Mouse (Mus musculus) cerebellum, postnatal 10 days (tissue): ENCODE data around the gene Rasl11a.
"Not testable (repeated sequence)": the region's sequence is repeated elsewhere in the genome, so short reads cannot be mapped to it uniquely, and the experiment has no call there.

ENCODE experiments used
- DNase-seq, 2 experiments: peaks; one replicate each; pipeline ENCODE4 v3.0.0; 2021; ENCODE audit warnings: mixed read lengths in 2 of 2

The Rasl11a gene

DNA sequence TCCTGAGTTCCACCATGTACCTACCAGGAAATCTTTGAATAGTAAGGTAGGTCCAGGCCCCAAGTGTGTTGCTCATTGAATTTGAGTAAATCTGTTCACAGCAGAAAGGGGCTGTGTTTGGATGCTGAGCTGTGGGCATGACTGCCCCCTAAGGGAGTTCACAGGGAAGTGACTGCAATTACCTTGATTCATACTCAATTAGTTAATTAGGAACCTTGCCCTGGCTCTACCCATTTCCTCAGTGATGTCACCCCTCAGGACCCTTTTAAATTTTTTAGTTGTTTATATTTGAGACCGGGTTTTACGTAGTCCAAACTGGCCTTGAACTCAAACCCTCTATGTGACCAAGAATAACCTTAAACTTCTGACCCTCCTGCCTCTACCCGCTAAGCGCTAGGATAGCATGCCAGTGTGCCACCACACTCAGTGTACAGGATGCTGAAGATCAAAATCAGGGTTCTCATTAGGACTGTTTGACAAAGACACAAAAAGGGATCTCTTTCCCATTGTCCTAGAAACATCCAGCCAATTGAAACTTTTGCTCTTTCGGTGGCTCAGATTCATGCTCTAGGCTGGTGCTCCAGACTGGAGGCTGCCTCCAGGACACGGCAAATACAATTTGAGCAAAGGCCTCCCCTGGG is 450 bp upstream of the Rasl11a start:
- DNase-seq = peak in 1 of 2 experiments; percentile 38

DNA sequence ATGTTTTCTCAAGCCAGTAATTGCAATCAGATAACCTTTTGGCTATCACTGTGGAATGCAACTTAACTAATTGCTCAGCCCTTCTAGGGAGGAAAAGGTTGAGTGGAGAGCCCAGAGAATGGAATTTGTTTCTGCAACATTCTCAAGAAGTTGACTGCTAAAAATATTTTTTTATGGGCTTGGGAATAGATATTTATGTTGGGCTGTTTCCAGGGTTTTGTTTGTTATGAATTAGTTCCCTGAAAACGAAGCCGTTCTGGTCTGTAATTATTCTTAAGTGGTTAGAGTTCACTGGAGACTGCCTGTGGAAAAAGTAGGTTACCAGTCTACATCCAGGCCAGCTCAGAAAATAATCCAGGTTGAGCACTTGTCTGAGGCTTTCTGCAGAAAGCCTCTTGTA is 1.6 kb downstream of the Rasl11a start:
- DNase-seq = no peak

DNA sequence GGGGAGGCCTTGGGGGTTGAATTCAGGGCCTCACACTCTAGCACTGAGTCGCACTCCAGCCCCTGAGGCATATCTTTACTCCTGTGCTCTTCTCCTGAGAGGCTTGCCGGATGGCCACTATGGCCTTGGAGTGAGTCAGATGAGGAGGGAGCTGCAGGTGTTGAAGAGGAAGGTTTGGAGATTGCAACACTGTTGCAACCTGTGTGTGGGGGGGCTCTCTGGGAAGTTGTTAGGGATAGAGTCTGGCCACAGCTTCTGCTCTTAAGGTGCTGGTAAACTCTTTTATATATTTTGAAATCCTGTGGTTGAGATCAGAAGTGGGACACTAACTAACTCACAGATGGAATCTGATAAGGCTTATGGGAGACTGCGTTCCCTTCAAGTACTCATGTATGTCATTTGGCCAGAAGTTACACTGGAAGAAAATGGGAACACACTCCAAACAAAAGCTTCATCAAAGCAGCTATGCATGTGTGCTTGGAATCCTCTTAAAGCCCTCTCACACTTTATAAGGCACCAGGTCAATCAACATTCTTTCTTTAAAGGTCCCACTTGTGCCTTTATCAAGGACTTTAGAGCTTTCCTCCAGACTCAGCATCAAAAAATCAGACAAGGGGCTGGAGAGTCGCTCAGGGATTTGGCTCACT is 4.2 kb downstream of the Rasl11a start:
- no peak for DNase-seq

DNA sequence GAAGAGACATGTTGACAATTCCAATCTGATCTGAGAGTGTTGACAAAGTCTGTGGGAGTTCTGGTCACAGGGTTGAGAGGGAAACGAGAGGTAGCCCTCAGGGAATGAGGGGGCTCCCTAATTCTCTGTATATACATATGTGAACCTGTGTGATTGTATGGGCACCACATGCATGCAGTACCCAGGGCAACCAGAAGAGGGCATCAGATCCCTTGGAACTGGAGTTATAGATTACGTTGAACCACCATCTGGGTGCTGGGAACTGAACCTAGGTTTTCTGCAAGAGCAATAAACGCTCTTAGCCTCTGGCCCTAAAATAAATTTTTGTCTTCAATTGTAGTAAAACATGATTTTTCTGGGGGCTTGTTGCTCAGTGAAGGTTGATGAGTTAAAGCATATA is 11.2 kb downstream of the Rasl11a start:
- no peak for DNase-seq

DNA sequence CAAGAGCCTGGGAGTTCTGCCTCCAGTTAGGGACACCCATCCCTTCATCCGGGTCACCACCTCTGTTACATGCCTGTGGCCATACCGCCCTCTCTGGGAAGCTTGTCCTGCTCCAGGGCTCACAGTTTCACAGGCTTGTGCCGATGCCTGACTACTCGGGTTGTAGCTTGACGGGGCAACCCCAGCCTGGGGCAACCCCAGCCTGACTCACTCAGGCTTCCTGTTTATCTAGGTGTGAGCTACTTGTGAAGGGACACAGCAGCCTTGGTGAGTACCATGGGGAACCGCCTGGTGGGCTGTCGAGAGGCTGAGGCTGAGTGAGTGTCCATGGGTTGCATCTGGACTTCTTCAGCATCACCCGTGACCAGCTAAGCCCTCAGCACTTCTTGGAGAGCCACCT is 12.7 kb downstream of the Rasl11a start:
- DNase-seq = no peak

DNA sequence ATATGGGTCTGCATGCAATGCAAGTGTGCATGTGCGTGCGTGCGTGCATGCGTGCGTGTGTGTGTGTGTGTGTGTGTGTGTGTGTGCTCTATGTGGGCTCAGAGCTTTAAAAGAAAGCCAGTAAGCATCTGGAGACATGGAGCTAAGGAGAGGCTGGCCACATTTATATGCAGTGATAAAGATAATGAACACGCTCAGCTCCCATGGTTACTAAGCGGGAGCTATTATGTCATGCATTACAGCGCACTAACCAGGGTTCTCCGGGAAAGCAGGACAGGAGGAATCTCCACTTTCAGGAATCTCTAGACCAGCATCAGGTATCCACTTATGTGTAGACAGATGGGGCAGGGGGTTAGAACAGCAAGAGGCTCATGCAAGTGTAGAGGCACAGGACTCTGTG is 13.9 kb downstream of the Rasl11a start:
- DNase-seq = no peak

DNA sequence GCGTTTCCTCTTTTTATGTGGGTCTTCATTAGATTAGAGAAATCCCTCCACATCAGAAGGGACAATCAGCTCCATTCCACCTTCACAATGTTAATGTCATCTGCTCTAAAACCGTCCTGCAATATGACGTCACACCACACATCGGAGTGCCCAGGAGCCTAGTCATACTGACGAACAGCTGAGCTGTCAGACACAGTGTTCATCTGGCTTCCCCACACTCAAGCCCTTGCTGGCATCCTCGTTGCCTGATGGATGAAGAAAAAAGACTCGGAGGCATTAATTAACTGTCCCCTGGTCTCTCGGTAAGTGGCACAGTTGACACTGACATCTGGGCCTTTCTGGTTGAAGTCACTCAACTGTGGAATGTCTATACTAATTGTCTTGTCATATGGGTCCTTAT is 14.4 kb downstream of the Rasl11a start:
- no peak for DNase-seq

DNA sequence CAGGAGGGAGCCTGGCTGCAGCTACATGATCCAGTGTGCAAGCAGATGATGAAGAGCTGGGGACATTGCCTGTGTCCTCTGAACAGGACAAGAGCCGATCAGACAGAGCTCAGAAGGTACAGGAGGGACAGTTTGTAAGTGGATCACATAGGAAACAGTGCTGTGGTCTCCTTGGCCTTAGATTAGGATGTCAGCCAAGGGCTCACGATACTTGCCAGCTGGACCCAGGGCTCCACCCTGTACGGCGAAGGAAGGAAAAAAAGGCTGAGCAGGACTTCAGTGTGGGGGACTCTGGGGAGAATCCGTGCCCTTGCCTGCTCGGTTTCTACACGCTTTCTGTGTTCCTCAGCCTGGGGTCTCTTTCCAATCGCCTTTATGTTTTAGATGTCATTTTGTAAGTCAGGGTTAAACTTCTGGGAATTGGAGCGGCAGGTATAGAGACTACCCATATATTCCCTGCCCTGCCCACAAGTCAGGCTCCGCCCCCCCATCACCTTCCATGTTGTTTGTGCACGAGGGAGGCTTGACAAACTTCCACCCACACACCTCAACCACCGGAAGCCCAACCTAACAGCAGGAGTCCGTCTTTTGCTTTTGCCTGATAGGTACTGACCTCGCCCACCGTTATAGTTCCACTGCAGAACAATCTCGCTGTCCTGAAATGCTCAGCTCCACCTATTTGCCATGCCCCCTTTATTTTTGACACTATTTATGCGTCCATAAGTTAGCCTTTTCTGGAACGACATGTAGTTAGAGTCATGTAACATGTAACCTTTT is 15.5 kb downstream of the Rasl11a start:
- DNase-seq = peak; percentile 56

DNA sequence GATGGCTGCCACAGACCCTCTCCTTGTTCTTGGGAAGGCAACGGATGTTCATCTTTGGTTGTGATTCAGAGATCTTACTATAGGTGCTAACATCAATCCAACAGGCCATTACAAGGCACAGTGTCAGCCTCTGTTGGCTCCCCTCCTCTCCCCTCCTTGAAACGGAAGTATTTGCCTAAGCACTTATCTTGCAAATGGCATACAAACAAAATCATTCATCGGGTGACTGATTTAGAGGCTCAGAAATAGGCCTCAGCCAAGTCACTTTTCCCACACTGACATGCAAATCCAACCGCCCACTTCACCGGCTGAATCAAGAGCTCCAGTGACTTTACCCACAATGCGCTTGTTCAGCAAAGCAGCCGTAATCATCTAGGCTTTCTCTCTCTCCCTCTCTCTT is 16.7 kb downstream of the Rasl11a start:
- DNase-seq = no peak

DNA sequence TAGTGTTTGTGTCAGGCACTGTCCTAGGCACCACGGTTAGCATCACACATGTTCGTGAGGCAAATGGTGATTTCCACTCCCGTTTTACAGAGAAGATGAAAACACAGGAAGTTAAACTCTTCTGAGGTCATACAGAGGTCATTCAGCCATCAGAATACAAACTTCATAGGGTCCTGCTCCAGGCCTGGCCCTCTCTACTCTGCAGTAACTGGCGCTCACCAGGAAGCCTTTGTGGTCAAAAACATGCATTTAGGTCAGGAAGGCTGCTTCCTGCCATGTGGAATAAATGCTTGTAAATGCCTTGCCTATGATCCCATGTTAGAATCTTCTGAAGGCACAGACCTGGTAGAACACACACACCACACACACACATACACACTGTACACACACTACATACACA is 20.6 kb downstream of the Rasl11a start:
- DNase-seq = no peak

DNA sequence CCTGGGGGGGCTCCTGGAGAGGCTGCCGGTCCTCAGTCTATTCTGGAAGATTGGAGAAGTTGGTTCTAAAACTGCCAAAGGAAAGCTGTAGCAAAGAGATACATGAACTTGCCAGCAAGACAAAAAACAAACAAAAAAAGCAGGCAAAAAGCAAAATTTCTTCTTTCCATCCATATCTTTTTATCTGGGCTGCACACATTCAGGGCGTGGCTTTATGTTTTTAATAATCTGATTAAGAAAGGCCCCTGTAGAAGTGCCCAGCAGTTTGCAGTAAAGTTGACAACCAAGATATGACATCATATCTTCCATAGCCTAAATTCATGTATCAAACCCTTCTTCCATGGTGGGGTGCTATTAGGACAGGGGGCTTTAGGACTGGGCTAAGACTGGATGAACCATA is 21.4 kb downstream of the Rasl11a start:
- no peak for DNase-seq

DNA sequence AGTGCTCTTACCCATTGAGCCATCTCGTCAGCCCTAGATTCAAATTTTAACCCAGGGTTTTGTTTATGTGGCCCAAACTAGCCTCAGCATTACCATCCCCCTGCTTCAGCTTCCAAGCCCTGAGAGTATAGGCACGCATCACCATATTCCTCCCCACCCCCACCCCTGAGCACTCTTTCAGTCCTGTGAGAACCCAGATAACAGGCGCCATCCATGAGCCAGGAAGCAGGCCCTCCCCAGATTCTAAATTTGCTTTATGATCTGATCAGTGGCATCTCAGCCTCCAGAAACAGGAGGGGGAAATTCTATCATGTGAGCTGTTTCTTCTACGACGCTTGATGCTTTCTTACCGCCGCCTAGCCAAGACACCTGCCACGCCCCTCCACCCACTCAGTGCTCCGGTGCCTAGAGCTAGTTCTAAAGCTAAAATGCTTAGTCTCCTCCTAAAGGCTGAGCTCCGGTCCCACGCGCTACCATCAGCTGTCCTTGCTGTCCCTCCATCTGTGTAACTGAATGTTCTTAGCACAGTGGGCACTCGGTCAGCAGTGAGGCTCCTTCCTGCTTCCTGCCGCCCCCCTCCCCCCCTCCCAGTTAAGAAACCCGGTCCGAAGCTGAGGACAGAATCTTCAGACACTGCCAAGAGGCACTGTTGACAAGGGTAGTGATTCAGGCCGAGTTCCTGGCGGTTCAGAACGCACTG is 22.5 kb downstream of the Rasl11a start:
- peak; percentile 64 to 68 for DNase-seq

DNA sequence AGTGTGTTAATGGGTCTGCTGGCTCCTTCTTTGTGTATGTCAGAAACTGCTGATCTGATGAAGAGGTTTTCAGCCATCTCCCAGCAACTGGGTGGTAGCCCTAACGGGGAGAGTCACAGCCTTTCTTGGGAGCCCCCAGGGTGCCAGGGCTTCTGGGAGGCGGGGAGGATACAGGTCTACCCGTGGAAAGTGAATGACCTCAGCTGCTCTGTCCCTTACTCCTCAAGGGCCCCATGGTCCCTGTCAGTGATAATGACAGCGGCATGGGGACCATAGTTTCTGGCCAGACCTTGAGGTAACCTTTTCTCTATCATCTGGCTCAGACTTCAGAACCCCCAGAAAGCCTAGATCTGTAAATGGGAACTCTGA is 23.1 kb downstream of the Rasl11a start:
- DNase-seq = no peak

DNA sequence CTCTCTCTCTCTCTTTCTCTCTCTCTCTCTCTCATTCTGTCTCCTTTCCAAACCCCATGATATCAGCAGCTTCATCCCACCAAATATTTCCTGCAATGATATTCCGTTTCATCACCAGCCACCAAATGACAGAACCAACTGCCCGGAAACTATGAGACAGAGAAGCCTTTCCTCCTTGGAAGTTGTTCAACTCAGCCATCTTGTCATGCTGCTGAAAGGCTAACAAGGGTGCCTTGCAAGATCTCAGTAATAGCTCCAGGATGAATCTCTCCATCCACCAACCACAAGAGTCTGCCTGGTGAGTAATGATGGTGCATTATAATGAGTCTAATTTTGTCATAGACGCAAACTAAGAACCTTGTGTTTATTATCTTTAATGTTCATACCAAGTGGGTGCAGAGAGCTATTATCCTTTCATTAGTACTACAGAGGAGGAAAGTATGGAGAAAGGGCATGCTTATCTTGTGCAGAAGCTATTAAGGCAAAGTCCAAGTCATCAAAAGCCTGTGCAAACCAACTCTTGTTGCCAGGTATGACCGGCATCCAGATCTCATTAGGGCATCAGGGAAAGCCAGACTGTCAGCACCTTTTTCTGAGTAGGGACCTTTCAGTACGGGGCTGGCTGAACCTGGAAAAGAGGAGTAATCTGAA is 28.2 kb downstream of the Rasl11a start:
- DNase-seq = no peak

DNA sequence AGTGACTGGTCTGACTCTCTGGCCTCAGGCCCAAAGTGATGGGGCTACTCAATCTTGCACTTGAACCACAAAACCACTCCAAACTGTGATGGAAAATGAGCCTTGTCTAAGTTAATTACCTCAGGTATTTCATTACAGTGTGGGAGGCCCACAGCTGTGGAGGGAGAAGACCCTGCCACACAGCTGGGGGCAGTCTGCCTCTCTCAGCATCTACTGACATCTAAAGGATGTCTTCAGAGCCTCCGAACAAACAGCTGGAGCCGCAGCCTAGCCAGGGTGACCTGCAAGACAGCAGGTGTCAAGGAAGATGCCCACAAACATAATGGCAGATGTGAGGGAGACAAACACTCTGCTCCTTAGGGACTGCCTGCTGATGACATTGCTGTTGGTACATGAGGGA is 31.2 kb downstream of the Rasl11a start:
- no peak for DNase-seq

DNA sequence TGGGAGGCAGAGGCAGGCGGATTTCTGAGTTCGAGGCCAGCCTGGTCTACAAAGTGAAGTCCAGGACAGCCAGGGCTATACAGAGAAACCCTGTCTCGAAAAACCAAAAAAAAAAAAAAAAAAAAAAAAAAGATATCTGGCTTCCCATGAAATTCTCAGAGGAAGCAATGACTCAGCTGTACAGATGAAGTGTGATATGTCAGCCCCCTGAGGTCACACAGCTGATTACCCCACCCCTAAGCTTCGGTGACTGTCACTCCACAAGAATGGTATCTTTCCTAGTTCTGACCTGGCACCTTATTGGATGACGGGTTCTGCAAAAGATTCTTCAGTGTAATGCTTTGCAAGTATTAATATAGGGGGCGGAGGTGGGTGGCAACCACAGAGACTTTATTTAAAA is 33.0 kb downstream of the Rasl11a start:
- not testable (repeated sequence) for DNase-seq

DNA sequence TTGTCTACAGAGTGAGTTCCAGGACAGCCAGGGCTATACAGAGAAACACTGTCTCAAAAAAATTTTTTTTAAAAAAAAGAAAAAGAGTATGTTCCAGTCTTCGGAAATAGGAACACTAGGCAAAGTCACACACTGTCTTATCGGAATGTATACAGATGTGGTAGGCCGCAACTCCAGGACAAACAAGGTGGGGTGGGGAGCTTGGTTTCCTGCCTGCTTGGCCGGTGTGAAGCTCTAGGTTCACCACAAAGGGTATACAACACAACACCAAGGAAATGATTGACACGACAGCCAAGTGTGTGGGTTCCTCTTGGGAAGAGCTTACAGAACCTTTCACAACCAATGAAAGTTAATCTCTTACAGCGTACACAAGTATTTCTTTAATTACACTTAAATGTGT is 37.4 kb downstream of the Rasl11a start:
- DNase-seq = no peak

DNA sequence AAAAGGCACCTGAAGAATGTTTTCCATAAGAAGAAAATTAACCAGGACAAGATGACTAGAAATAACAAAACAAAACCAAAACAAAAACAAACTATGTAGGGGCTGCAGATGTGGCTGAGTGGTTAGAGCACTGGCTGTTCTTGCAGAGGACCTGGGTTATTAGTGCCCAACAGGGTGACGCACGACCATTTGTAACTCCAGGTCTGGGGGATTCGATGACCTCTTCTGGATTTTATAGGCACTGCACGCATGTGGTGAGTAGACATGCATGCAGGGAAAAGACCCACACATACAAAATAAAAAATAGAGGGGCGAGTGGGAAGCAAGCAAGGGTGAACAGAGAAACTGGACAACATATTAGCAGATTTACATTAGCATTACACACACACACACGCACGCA is 38.2 kb downstream of the Rasl11a start:
- DNase-seq = no peak

DNA sequence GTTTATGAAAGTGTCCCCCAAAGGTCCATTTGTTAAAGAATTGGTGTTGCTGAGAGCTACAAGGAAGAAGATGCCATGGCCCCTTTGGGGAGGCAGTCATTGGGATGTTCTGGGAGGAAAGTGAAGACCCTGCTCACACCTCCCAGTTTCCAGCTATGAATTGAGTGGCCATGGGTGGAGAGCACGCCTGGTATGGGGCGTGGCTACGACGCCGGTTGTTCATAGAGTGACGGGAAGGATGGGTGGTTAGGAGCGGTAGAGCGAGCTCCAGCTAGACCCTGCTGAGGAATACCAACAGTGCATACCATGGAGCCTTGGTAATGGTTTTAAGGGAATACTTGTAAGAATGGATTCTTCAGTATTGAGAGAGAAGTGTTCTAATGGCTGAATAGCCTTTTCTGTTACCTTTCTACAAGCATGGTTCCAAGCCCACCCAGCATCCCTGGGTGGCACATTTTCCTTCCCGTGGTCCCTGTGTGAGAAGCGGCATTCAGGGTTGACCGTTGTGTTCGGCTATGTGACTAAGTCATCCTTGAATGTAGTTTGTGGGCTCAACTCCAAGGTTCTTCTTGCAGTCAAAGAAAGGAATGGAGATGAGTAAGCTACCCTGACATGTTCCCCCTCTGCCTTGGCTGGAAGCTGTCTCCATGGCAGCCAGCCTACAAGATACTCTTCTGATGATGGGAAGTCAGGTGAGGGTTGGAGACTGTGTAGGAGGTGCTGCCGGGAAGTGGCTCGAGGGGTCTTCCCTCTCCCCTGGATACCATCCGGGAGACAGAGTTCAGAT is 38.8 kb downstream of the Rasl11a start:
- DNase-seq = no peak

DNA sequence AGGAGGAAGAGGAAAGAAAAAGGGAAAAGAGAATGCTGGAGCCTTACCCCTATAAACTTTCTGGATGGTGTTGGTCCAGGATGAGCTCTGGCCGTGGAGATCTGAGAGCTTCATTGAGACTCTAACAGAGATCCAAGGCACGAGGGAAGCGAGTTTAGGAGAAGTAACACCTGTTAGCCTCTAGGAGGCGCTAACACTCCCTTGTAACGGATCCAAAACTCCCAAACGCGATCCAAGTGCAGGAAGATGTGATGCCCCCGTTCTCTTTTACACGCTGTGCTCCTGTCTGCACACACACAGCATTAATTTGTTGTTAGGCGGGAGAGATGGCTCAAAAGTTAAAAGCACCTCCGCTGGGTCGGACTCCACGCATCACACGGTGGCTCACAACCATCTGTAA is 46.3 kb downstream of the Rasl11a start:
- peak; percentile 41 to 66 for DNase-seq

DNA sequence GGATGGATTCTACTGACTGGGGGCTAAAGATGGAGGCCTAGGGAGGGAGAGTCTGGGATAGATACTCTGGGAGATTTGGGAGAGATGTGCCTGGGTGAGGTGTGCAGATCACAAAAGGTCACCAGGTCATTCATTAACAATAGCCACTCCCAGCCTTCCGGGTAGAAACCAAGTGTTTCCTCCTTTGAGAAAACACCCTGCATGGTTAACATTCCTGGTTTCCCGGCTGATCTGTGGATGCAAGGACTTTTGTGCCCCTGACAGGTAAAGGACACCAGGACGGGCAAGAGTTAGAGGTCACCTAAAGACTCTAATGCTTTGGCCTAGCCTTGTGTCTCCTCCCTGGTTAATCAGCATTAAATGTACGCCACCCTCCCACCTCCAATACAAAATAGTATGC is 48.0 kb downstream of the Rasl11a start:
- no peak for DNase-seq

DNA sequence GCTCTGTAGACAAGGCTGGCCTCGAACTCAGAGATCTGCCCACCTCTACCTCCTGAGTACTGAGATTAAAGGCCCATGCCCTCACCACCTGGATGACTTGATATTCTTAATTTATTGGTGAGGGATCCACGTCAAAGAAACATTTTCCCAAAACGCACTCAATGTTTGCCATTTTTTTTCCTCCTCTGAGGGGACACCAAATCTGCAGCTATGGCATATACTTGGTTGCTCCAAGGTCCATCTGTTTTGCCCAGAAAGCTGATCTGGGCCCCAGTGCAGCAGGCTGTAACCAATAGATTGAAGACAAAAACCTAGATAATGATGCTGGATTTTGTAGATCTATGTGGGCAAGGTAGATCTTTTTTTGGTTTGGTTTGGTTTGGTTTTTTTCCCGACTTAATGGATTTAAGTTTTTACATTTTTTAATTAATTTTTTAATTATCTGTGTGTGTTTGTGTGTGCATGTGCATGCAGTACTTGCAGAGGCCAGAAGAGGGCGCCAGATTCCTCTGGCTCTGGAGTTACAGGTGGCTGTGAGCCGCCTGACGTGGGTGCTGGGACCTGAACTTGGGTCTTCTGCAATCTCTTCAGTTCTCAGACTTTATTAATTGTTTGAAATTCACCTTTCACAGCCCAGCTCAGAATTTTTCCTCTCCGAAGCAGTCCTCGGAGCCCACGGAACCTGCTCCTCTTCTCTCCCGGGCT is 48.8 kb downstream of the Rasl11a start:
- DNase-seq = peak in 1 of 2 experiments; percentile 33
